Mouse (Mus musculus): ENCODE results near the gene Snx29. TPM values are rescaled to one million over a fixed set of nuclear protein-coding genes. Genes with fewer than 3 reads are reported as not detected.

The Snx29 gene
- polyA plus RNA-seq, 1 experiment from 2014 or later: 9.5 TPM

GRCm38 (mm10) chr16:11801960-11802539 is 479.3 kb downstream of the Snx29 start:
- Histone ChIP-seq H3K36me3 (ENCODE audit: control insufficient read depth, insufficient read depth, low read length) (no peaks in the 10 kb centered on the region), H3K9me3 (ENCODE audit: control insufficient read depth, low read length) (no peaks in the 10 kb centered on the region), H3K4me1 (ENCODE audit: control insufficient read depth, insufficient read depth, low read length) (no peaks in the 10 kb centered on the region), H3K9ac (ENCODE audit: low read length) (no peak overlapping the region), H3K27ac (replicated peaks; ENCODE audit: low read depth, low read length) (no peak overlapping the region), H3K4me3 (ENCODE audit: low read depth, low read length) (no peak overlapping the region), H3K4me2 (ENCODE audit: low read depth, severe bottlenecking) (no peak overlapping the region), H3K27me3 (ENCODE audit: control insufficient read depth, insufficient read depth, low read length) (no peaks in the 10 kb centered on the region)
- DNase-seq (ENCODE audit: low spot score): no peak
- WGBS: 86% methylated on average over 7 of the region's 7 CpGs
- no peak for ATAC-seq (ENCODE audit: insufficient number of reproducible peaks, low FRiP score, low TSS enrichment, low read depth)

Other genes starting within 250 kb of the Snx29 start
- 33.7 and 39.9 TPM in 2 replicates for gene Txndc11, start 188.3 kb upstream of the Snx29 start, polyA plus RNA-seq (2014; fragmentation: Nextera tagmentation; extraction: Ambion mirVana)
- 83.0 and 85.1 TPM in 2 replicates for gene Zc3h7a, start 146.5 kb upstream of the Snx29 start, polyA plus RNA-seq (2014; fragmentation: Nextera tagmentation; extraction: Ambion mirVana)
- gene Rsl1d1, start 119.6 kb upstream of the Snx29 start, polyA plus RNA-seq (2014; fragmentation: Nextera tagmentation; extraction: Ambion mirVana): 266 and 277 TPM in 2 replicates
- 119 and 123 TPM in 2 replicates for gene Gspt1, start 68.6 kb upstream of the Snx29 start, polyA plus RNA-seq (2014; fragmentation: Nextera tagmentation; extraction: Ambion mirVana)
- not detected in 2 replicates for gene Tnfrsf17, start 9.1 kb upstream of the Snx29 start, polyA plus RNA-seq (2014; fragmentation: Nextera tagmentation; extraction: Ambion mirVana)

Data from limb, embryonic 11.5 days (tissue).